Mouse (Mus musculus) intestine, embryonic 14.5 days (tissue): Measurements from ENCODE around the gene Mast3. TPM values are rescaled to one million over a fixed set of nuclear protein-coding genes. Genes with fewer than 3 reads are reported as not detected.
A peak's percentile ranks its signal among the peaks of the same experiment; 100 is the strongest.

Experiments used
- ATAC-seq: fragments of 200-750 bp; cut with Nextera tagmentation; replicated peaks from 2 replicates; pipeline ENCODE4 v1.8.0; 2017; ENCODE audit warnings: low read depth, moderate number of reproducible peaks, moderate TSS enrichment, moderate library complexity; ENCODE audit not compliant: low FRiP score, low TSS enrichment
- DNase-seq: peaks from one replicate; pipeline ENCODE4 v3.0.0-alpha.2; 2018; ENCODE audit warnings: low spot score
- H3K27ac ChIP-seq: fragments of 300-500 bp; sonication (generic); 2 replicates; pipeline ENCODE4 v1.5.1; 2014; ENCODE audit warnings: low read depth, mild to moderate bottlenecking, control low read depth
- H3K27me3 ChIP-seq: fragments of 300-500 bp; sonication (generic); replicated peaks from 2 replicates; pipeline ENCODE4 v1.6.1; 2014; ENCODE audit warnings: low read length, control low read depth; ENCODE audit not compliant: control insufficient read depth, insufficient read depth
- H3K36me3 ChIP-seq: fragments of 300-500 bp; sonication (generic); 2 replicates; pipeline ENCODE4 v1.6.1; 2014; ENCODE audit warnings: low read length, control low read depth; ENCODE audit not compliant: control insufficient read depth, insufficient read depth
- H3K4me1 ChIP-seq: fragments of 300-500 bp; sonication (generic); replicated peaks from 2 replicates; pipeline ENCODE4 v1.6.1; 2014; ENCODE audit warnings: low read length, control low read depth, mixed read lengths; ENCODE audit not compliant: control insufficient read depth, insufficient read depth
- H3K4me2 ChIP-seq: fragments of 300-500 bp; sonication (generic); 2 replicates; pipeline ENCODE4 v1.6.1; 2014; ENCODE audit warnings: low read length
- H3K4me3 ChIP-seq: fragments of 300-500 bp; sonication (generic); 2 replicates; pipeline ENCODE4 v1.5.1; 2014; ENCODE audit warnings: low read depth, low read length, control low read depth, mixed read lengths
- H3K9ac ChIP-seq: fragments of 300-500 bp; sonication (generic); 2 replicates; pipeline ENCODE4 v1.6.1; 2014; ENCODE audit warnings: mild to moderate bottlenecking, low read length
- H3K9me3 ChIP-seq: fragments of 300-500 bp; sonication (generic); 2 replicates; pipeline ENCODE4 v1.6.1; 2016; ENCODE audit warnings: low read length, control low read depth; ENCODE audit not compliant: control insufficient read depth
- WGBS: fragments of 180-500 bp; shearing (Covaris S2); extraction: QIAGEN DNeasy Blood & Tissue Kit; methylation state at CpG from one replicate; pipeline ENCODE4 v1.1.7; 2014; 5-methylcytosine and 5-hydroxymethylcytosine counted together
- polyA plus RNA-seq: library from polyadenylated mRNA; unstranded; fragments of >200 nt; fragmentation: Nextera tagmentation; extraction: Ambion mirVana; gene quantifications from 2 replicates; pipeline ENCODE4 v1.2.1, GENCODE M21; 2014

Mast3 gene
- polyA plus RNA-seq, 1 experiment from 2014 or later = 16.7 TPM

DNA sequence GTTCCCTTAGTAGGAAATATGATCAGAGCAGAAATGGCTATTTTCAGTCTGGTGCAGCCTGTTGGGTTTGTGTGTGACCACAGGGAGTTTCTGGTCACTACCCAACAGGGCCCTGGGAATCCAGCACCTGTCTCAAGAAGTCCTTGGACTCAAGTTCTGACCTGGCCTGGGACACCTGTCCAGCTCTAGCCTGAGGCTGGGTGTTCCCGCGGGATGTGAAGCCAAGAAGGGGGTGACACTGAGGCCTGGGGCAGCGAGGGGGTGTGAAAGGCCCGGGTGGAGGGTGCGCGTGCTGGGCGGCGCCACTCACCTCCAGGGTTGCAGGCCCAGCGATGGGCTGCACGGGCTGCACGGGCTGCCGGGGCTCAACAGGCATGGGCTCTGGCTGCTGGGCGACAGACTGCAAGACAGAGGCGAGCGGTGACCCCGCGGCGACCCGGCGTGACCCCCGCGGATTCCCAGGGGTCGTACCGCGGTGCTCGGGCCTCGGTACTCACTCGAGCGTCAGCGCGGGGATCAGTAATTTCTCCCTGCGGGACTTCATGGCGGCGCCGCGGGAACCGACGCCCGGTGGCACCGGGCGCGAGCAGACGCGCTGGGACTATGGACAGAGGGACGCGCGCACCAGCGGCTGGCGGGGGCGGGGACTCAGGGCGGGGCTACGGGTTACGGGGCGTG is 8.3 kb downstream of the Mast3 start:
- H3K4me2 ChIP-seq = peak overlapping the region; percentile 90
- H3K27me3 ChIP-seq = peaks cover 32% of the 10 kb centered on the region
- H3K36me3 ChIP-seq = no peaks in the 10 kb centered on the region
- ATAC-seq (peak; percentile 1; the same call in 1 of the 2 replicates), DNase-seq (no peak)
- peak overlapping the region; percentile 53 for H3K9ac ChIP-seq
- 3% methylated on average over 52 of the region's 54 CpGs for whole genome bisulfite sequencing
- H3K27ac ChIP-seq = no peak overlapping the region
- H3K9me3 ChIP-seq = no peaks in the 10 kb centered on the region
- peak overlapping the region; percentile 46 for H3K4me3 ChIP-seq
- H3K4me1 ChIP-seq = peaks cover 11% of the 10 kb centered on the region

DNA sequence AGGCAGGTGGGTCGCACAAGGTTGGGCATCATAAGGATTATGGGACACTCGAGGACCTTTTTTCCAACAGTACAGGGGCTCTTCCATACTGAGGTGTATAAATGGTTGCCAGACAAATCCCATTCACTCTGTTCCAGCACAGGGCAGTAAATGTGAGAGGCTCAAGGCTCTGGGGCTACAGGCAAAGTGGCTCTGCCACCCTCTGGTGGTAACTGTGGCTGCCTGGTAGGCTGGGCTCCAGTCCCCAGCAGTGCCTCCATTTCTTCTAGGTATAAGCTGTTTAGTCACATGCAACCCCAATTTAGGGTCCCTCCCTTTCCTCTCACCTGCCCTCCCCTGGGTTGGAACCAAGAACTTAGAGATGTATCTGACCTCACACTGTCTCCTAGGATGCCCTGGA is 9.5 kb downstream of the Mast3 start:
- Histone ChIP-seq H3K36me3 (no peaks in the 10 kb centered on the region), H3K4me3 (no peak overlapping the region), H3K27me3 (peaks cover 27% of the 10 kb centered on the region), H3K27ac (no peak overlapping the region), H3K4me2 (no peak overlapping the region), H3K9me3 (no peaks in the 10 kb centered on the region), H3K9ac (no peak overlapping the region), H3K4me1 (peaks cover 20% of the 10 kb centered on the region)
- no peak for DNase-seq
- 81% methylated on average over 2 of the region's 2 CpGs for WGBS
- ATAC-seq = no peak

DNA sequence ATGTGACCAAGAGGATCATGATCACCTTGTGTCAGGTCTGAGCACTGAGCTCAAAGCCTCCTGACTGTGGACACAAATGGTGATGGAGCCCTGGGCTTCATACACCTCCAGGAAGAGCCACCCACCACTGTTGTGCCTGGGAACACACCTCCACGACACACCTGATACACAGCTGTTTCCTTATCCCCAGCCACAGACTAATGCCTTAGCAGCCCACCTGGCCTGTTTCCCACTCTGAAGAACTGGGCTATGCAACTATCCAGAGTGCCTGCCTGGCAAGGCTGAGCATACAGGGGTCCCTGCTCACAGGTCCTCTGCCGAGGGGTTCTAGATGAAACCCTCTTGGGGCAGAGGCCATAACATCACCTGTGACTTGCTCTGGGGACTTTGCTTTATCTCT is 10.6 kb downstream of the Mast3 start:
- H3K36me3 ChIP-seq = no peaks in the 10 kb centered on the region
- DNase-seq (no peak), ATAC-seq (no peak)
- peaks cover 15% of the 10 kb centered on the region for H3K27me3 ChIP-seq
- peaks cover 20% of the 10 kb centered on the region for H3K4me1 ChIP-seq
- no peak overlapping the region for H3K9ac ChIP-seq
- H3K4me3 ChIP-seq = no peak overlapping the region
- 77% methylated on average over 2 of the region's 2 CpGs for WGBS
- no peak overlapping the region for H3K27ac ChIP-seq
- H3K4me2 ChIP-seq = no peak overlapping the region
- no peaks in the 10 kb centered on the region for H3K9me3 ChIP-seq

DNA sequence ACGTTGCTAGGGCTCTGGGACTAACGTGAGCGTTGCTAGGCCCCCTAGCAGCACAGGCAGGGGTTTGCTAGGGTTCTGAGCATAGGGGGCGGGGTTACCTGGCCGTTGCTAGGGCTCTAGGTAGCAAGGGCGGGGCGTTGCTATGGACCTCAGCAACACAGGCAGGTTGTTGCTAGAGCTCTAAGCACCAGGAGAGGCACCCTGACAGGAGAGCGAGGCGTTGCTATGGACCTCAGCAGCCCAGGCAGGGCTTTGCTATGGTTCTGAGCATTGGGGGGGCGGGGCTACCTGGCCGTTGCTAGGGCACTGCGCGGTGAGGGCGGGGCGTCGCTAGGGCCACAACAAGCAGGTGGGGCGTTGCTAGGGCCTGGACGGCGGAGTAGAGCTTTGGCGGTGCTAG is 12.2 kb downstream of the Mast3 start:
- Histone ChIP-seq H3K36me3 (no peaks in the 10 kb centered on the region), H3K4me1 (peaks cover 20% of the 10 kb centered on the region), H3K9ac (peak overlapping the region; percentile 80), H3K4me3 (peak overlapping the region; percentile 72), H3K27me3 (no peaks in the 10 kb centered on the region; the same call in 1 of the 2 replicates), H3K27ac (peak overlapping the region; percentile 77), H3K9me3 (no peaks in the 10 kb centered on the region), H3K4me2 (peak overlapping the region; percentile 82)
- peak; percentile 93 for DNase-seq
- WGBS = under 1% methylated on average over 20 of the region's 20 CpGs
- peak; percentile 49 for ATAC-seq

DNA sequence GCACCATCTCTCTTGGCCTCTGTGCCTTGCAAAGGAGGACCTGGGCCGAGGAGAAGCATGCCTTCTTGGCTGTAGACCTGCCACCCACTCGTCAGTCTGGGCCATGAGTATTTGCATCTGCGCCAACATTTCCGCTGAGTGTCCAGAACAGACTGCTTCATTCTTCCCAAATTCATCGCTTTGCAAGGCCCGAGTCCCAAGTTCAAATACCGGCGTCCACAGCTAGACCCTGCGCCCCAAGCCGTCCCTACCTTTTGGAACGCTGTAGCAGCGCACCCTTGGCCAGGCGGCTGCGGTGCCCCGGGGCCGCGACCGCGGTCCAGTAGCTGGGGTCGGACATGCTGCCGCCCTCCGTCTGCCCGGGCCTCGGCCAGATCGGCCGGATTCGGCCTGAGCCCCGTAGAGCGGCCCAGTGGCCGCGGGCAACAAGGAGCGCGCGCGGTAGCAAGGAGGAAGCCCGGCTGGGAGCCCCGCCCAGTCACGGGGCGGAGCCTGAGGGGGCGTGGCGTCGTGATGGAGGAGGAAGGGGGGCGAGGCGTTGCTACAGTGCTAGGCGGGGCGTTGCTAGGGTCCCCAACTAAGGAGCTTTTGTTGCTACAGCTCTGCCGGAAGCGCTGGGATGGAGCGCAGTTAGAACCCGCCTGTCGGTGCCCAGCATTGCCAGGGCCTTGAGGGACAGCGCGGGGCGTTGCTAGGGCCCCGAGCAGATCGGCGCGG is 12.7 kb downstream of the Mast3 start:
- Histone ChIP-seq H3K4me1 (peaks cover 20% of the 10 kb centered on the region), H3K9ac (peak overlapping the region; percentile 80)
- 4% methylated on average over 58 of the region's 58 CpGs for WGBS

DNA sequence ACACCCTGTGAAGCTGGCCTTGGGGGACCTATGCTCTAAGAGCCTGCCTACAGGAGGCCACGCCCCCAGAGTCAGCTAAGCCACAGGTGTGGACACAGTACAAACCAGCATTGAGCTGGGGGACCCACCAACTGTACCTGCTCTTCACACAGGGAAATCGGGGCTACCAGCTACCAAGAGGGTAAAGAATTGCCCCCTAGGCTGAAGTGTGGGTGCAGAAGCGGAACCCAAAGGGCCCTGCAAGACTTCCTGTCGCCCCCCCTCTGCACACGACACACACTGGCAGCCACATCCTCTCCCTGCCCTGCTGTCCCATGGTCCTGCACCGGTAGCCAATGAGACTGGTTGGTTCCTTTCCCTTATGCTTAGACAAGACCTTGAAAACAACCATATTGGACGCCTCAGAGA is 13.6 kb downstream of the Mast3 start:
- DNase-seq (no peak), ATAC-seq (no peak)
- H3K27me3 ChIP-seq = no peaks in the 10 kb centered on the region
- peaks cover 13% of the 10 kb centered on the region for H3K36me3 ChIP-seq
- H3K9me3 ChIP-seq = no peaks in the 10 kb centered on the region
- peaks cover 20% of the 10 kb centered on the region for H3K4me1 ChIP-seq
- WGBS = 58% methylated on average over 7 of the region's 7 CpGs
- H3K4me2 ChIP-seq = peak overlapping the region; percentile 82
- peak overlapping the region; percentile 72 for H3K4me3 ChIP-seq
- H3K27ac ChIP-seq = no peak overlapping the region
- H3K9ac ChIP-seq = peak overlapping the region; percentile 80

More for the DNA sequence above, 12.7 kb downstream of the Mast3 start:
- Histone ChIP-seq H3K27ac (peak overlapping the region; percentile 77), H3K36me3 (peaks cover 5% of the 10 kb centered on the region), H3K27me3 (no peaks in the 10 kb centered on the region), H3K4me2 (peak overlapping the region; percentile 82), H3K9me3 (no peaks in the 10 kb centered on the region), H3K4me3 (peak overlapping the region; percentile 72)
- ATAC-seq = peak; percentile 76
- DNase-seq = peak; percentile 99

DNA sequence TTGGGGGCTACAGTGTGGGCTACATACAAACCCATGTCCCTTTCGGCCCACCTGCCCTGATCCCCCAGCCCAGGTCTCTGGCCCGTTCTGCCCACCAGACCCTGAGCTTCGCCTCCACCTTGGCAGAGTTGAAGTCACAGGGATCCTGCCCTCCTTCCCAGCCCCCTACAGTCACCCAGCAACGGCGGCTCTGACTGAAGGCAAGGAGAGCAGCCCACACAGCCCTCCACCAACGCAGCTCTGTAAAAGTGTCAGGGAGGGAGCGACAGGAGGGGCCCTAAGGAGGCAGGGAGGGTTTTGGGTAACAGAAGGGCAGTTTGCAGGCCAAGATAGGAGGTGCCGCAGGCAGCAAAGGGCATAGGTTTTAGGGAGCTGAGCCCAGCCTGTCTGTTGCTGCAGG is 14.0 kb downstream of the Mast3 start:
- H3K27ac ChIP-seq = no peak overlapping the region
- WGBS = 47% methylated on average over 8 of the region's 8 CpGs

DNA sequence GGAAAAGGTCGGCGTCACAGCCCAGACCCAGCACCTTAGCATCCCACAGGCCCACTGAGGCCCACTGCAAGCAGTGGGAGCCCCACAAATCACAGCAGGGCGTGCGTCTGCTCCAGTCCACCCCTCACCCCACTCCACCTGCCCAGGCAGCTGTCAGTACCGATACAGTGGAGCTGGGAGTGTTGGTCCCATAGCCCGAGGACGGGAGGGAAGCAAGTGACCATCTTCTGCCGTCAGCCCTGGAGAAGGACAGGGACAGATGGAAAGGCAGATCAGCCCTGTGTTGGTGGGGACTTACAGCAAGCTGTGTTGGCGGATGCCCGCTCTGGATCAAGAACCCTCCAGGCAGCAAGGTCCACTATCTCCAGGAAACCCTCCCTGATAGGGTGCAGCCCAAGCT is 15.8 kb downstream of the Mast3 start:
- H3K9me3 ChIP-seq = no peaks in the 10 kb centered on the region
- H3K27me3 ChIP-seq = no peaks in the 10 kb centered on the region
- H3K4me1 ChIP-seq = peaks cover 20% of the 10 kb centered on the region
- ATAC-seq (no peak), DNase-seq (no peak)
- no peak overlapping the region for H3K4me2 ChIP-seq
- H3K36me3 ChIP-seq = peaks cover 36% of the 10 kb centered on the region
- 85% methylated on average over 10 of the region's 10 CpGs for WGBS
- no peak overlapping the region for H3K4me3 ChIP-seq
- no peak overlapping the region for H3K27ac ChIP-seq
- no peak overlapping the region for H3K9ac ChIP-seq

More for the DNA sequence above, 14.0 kb downstream of the Mast3 start:
- H3K9me3 ChIP-seq = no peaks in the 10 kb centered on the region
- H3K9ac ChIP-seq = 0 out of 2 replicates have a peak overlapping the region, but pooled peaks have one; percentile 23
- no peak for ATAC-seq
- peak overlapping the region; percentile 82 for H3K4me2 ChIP-seq
- DNase-seq = no peak
- peaks cover 20% of the 10 kb centered on the region for H3K4me1 ChIP-seq
- H3K36me3 ChIP-seq = peaks cover 18% of the 10 kb centered on the region
- no peaks in the 10 kb centered on the region for H3K27me3 ChIP-seq
- no peak overlapping the region for H3K4me3 ChIP-seq
